Mouse (Mus musculus): Measurements from ENCODE around the gene D8Ertd738e.

Gene D8Ertd738e

GRCm38 (mm10) chr8:84249257-84250170 is at the start of gene D8Ertd738e:
D8Ertd738e (minus strand) TSS chr8:84249719.
- DNase-seq (ENCODE audit: low spot score) = peak; percentile 92

- DNase-seq (ENCODE audit: low spot score) = no peak
Measured at GRCm38 (mm10) chr8:84297029-84297785, 47.7 kb upstream of the D8Ertd738e start.

GRCm38 (mm10) chr8:84291688-84292087 is 42.2 kb upstream of the D8Ertd738e start:
- peak; percentile 74 for DNase-seq (ENCODE audit: low spot score)

GRCm38 (mm10) chr8:84291086-84291485 is 41.6 kb upstream of the D8Ertd738e start:
- DNase-seq (ENCODE audit: low spot score) = no peak

- peak; percentile 57 for DNase-seq (ENCODE audit: low spot score)
Measured at GRCm38 (mm10) chr8:84288892-84289291, 39.4 kb upstream of the D8Ertd738e start.

- peak; percentile 39 for DNase-seq (ENCODE audit: low spot score)
Measured at GRCm38 (mm10) chr8:84285665-84286064, 36.1 kb upstream of the D8Ertd738e start.

- no peak for DNase-seq (ENCODE audit: low spot score)
Measured at GRCm38 (mm10) chr8:84284608-84285063, 35.1 kb upstream of the D8Ertd738e start.

- DNase-seq (ENCODE audit: low spot score) = no peak
Measured at GRCm38 (mm10) chr8:84280777-84281176, 31.3 kb upstream of the D8Ertd738e start.

- DNase-seq (ENCODE audit: low spot score) = no peak
Measured at GRCm38 (mm10) chr8:84276447-84276846, 26.9 kb upstream of the D8Ertd738e start.

- no peak for DNase-seq (ENCODE audit: low spot score)
Measured at GRCm38 (mm10) chr8:84273968-84274367, 24.4 kb upstream of the D8Ertd738e start.

- no peak for DNase-seq (ENCODE audit: low spot score)
Measured at GRCm38 (mm10) chr8:84272302-84272701, 22.8 kb upstream of the D8Ertd738e start.

GRCm38 (mm10) chr8:84269950-84270773 is 20.6 kb upstream of the D8Ertd738e start, which contains the start of gene Ccdc130:
Ccdc130 (minus strand) TSS chr8:84270380.
- DNase-seq (ENCODE audit: low spot score) = peak; percentile 100

- no peak for DNase-seq (ENCODE audit: low spot score)
Measured at GRCm38 (mm10) chr8:84261098-84261497, 11.6 kb upstream of the D8Ertd738e start.

GRCm38 (mm10) chr8:84256822-84257610 is 7.5 kb upstream of the D8Ertd738e start, which contains the start of gene Mri1:
Mri1 (minus strand) TSS chr8:84257326.
- DNase-seq (ENCODE audit: low spot score) = peak; percentile 93

GRCm38 (mm10) chr8:84256458-84256821 is 6.9 kb upstream of the D8Ertd738e start:
- DNase-seq (ENCODE audit: low spot score) = peak; percentile 36

GRCm38 (mm10) chr8:84255858-84256257 is 6.3 kb upstream of the D8Ertd738e start:
- no peak for DNase-seq (ENCODE audit: low spot score)

GRCm38 (mm10) chr8:84241821-84242220 is 7.7 kb downstream of the D8Ertd738e start:
- DNase-seq (ENCODE audit: low spot score) = no peak

GRCm38 (mm10) chr8:84241167-84241566 is 8.4 kb downstream of the D8Ertd738e start:
- no peak for DNase-seq (ENCODE audit: low spot score)

- no peak for DNase-seq (ENCODE audit: low spot score)
Measured at GRCm38 (mm10) chr8:84237542-84238229, 11.8 kb downstream of the D8Ertd738e start.

- peak; percentile 100 for DNase-seq (ENCODE audit: low spot score)
Measured at GRCm38 (mm10) chr8:84236998-84237473, 12.5 kb downstream of the D8Ertd738e start, which contains the start of gene Zswim4. Zswim4 (minus strand) TSS chr8:84237055.

Measured in retina, embryonic 14.5 days (tissue).